Mouse (Mus musculus) cortical plate, adult 2 months (tissue): ENCODE data around the gene P3h4.

Experiments
- CTCF ChIP-seq: fragments of 200-500 bp; IDR thresholded peaks from 2 replicates; pipeline ENCODE4 v1.5.1; 2011; ENCODE audit warnings: mild to moderate bottlenecking, control low read depth, low read length; ENCODE audit not compliant: insufficient read depth; ENCODE audit errors: extremely low read depth
- POLR2A ChIP-seq: fragments of 200-500 bp; IDR thresholded peaks from 2 replicates; pipeline ENCODE4 v1.6.1; 2011; ENCODE audit warnings: mild to moderate bottlenecking, low read length, control low read depth; ENCODE audit not compliant: insufficient read depth; ENCODE audit errors: extremely low read depth

DNA sequence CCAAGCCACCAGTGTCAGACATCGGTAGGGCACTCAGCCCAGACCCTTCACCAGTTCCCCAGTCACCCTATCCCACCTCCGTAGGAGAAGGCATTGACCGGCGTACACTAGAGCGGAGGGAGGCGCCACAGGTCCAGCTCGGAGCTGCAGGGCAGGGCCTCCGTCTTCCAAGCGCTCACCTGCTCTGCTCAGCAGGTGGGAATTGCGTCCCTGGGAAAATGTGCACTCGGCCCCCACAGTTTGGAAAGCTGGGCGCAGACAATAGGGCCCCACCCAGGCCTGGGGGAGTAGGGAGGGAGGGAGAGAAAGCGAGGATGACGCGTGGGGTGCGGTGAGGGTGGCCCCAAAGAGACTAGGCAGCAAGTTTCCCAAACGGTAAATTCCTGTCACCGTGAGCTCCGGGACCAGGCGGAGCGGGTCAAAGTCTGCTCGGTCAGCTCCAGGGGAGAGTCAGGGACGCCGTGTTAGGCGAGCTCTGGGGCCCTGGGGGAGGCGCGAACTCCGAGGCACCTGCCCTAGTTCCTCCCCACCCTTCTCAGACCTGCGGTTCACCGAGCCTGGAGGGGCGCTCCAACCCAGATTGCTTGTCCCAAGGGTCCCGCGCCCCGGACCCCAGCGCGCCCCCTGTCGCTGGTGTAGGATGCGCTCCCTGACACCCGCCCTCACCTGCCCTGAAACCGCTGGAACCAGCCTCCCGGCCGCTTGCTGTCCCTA lies 17.6 kb downstream of the P3h4 start:
- no peak for TF ChIP-seq CTCF
- no peak for TF ChIP-seq POLR2A
